Mouse (Mus musculus): ENCODE results near the gene Pgap3.
"Not testable (repeated sequence)": the region's sequence is repeated elsewhere in the genome, so short reads cannot be mapped to it uniquely, and the experiment has no call there.

Gene Pgap3

GRCm38 (mm10) chr11:98412273-98412796 is 12.0 kb upstream of the Pgap3 start, which contains the start of gene Erbb2:
TSS of gene Erbb2 (plus strand) at chr11:98412470.
- no peak for DNase-seq (ENCODE audit: low spot score)

GRCm38 (mm10) chr11:98409341-98409822 is 9.1 kb upstream of the Pgap3 start:
- no peak for DNase-seq (ENCODE audit: low spot score)

- DNase-seq (ENCODE audit: low spot score), result no peak
Observed at GRCm38 (mm10) chr11:98408872-98409271, 8.6 kb upstream of the Pgap3 start.

GRCm38 (mm10) chr11:98406621-98407020 is 6.3 kb upstream of the Pgap3 start:
- DNase-seq (ENCODE audit: low spot score), result no peak

GRCm38 (mm10) chr11:98400816-98401215 is 526 bp upstream of the Pgap3 start:
- DNase-seq (ENCODE audit: low spot score), result no peak

- DNase-seq (ENCODE audit: low spot score), result no peak
Observed at GRCm38 (mm10) chr11:98397946-98398345, 2.3 kb downstream of the Pgap3 start.

GRCm38 (mm10) chr11:98395041-98395440 is 5.2 kb downstream of the Pgap3 start:
- no peak for DNase-seq (ENCODE audit: low spot score)

GRCm38 (mm10) chr11:98394301-98394700 is 6.0 kb downstream of the Pgap3 start:
- DNase-seq (ENCODE audit: low spot score), result no peak

GRCm38 (mm10) chr11:98393317-98393716 is 7.0 kb downstream of the Pgap3 start:
- DNase-seq (ENCODE audit: low spot score), result peak; percentile 60

- no peak for DNase-seq (ENCODE audit: low spot score)
Observed at GRCm38 (mm10) chr11:98392645-98393044, 7.6 kb downstream of the Pgap3 start.

GRCm38 (mm10) chr11:98392034-98392433 is 8.3 kb downstream of the Pgap3 start:
- DNase-seq (ENCODE audit: low spot score), result no peak

- no peak for DNase-seq (ENCODE audit: low spot score)
Observed at GRCm38 (mm10) chr11:98390141-98390540, 10.1 kb downstream of the Pgap3 start.

- DNase-seq (ENCODE audit: low spot score), result peak; percentile 37
Observed at GRCm38 (mm10) chr11:98389221-98389780, 11.0 kb downstream of the Pgap3 start.

- no peak for DNase-seq (ENCODE audit: low spot score)
Observed at GRCm38 (mm10) chr11:98388282-98388681, 12.0 kb downstream of the Pgap3 start.

GRCm38 (mm10) chr11:98387056-98387577 is 13.2 kb downstream of the Pgap3 start:
- DNase-seq (ENCODE audit: low spot score), result no peak

GRCm38 (mm10) chr11:98386596-98386995 is 13.7 kb downstream of the Pgap3 start:
- no peak for DNase-seq (ENCODE audit: low spot score)

GRCm38 (mm10) chr11:98385638-98386585 is 14.4 kb downstream of the Pgap3 start, which contains the start of gene Pnmt:
TSS of gene Pnmt (plus strand) at chr11:98386450.
- DNase-seq (ENCODE audit: low spot score), result no peak

- no peak for DNase-seq (ENCODE audit: low spot score)
Observed at GRCm38 (mm10) chr11:98384721-98385637, 15.3 kb downstream of the Pgap3 start.

GRCm38 (mm10) chr11:98384216-98384615 is 16.1 kb downstream of the Pgap3 start:
- DNase-seq (ENCODE audit: low spot score), result no peak

- DNase-seq (ENCODE audit: low spot score), result no peak
Observed at GRCm38 (mm10) chr11:98383261-98384030, 16.8 kb downstream of the Pgap3 start, which contains the start of gene Tcap. TSS of gene Tcap (plus strand) at chr11:98383811.

GRCm38 (mm10) chr11:98382405-98382804 is 17.9 kb downstream of the Pgap3 start:
- DNase-seq (ENCODE audit: low spot score), result not testable (repeated sequence)

Data from T-cell, adult 2 months (primary cell).